8 mouse cellular contexts compared by ENCODE assay signal in genomic region chr4:126253637-126254272, GRCm38 (mm10). TPM values are rescaled to one million over a fixed set of nuclear protein-coding genes. Genes with fewer than 3 reads are reported as not detected.
DNase-seq lines count a peak whose midpoint lies in the region; ATAC-seq and TF ChIP-seq lines count a peak whose summit lies in the region.

No protein-coding gene starts in this region.

- no peak overlapping the region; the same call in none of the 2 replicates for H3K9ac ChIP-seq in embryonic facial prominence, embryonic 11.5 days (replicated peaks; ENCODE audit: low read length)
- H3K9ac ChIP-seq in intestine, embryonic 15.5 days, result peak overlapping the region; percentile 95; the same call in 1 of the 2 replicates

- H3K36me3 ChIP-seq in embryonic facial prominence, embryonic 11.5 days (replicated peaks; ENCODE audit: control insufficient read depth, insufficient read depth, low read depth, low read length), result no peaks in the 10 kb centered on the region
- H3K36me3 ChIP-seq in intestine, embryonic 15.5 days, result no peaks in the 10 kb centered on the region

- H3K27ac ChIP-seq in layer of hippocampus, adult 2 months, result peak overlapping the region; percentile 100
- H3K27ac ChIP-seq in embryonic facial prominence, embryonic 11.5 days (replicated peaks; ENCODE audit: low read depth, low read length), result no peak overlapping the region
- no peak overlapping the region for H3K27ac ChIP-seq in intestine, embryonic 15.5 days

- no peak for ATAC-seq in embryonic facial prominence, embryonic 11.5 days (replicated peaks; ENCODE audit: insufficient number of reproducible peaks, low FRiP score, low TSS enrichment, low read depth)
- no peak for ATAC-seq in intestine, embryonic 15.5 days

- no peak for TF ChIP-seq CTCF in layer of hippocampus, adult 2 months (conservative IDR thresholded peaks at IDR 0.05)

- peak overlapping the region; percentile 97 for H3K4me3 ChIP-seq in layer of hippocampus, adult 2 months
- peak overlapping the region; percentile 99 for H3K4me3 ChIP-seq in embryonic facial prominence, embryonic 11.5 days (ENCODE audit: low read depth, low read length)
- peak overlapping the region; percentile 97 for H3K4me3 ChIP-seq in intestine, embryonic 15.5 days (replicated peaks)

- no peaks in the 10 kb centered on the region for H3K9me3 ChIP-seq in embryonic facial prominence, embryonic 11.5 days (replicated peaks; ENCODE audit: control insufficient read depth, low read length)
- no peaks in the 10 kb centered on the region for H3K9me3 ChIP-seq in intestine, embryonic 15.5 days

- WGBS in embryonic facial prominence, embryonic 11.5 days, result 77% methylated on average over 14 of the region's 14 CpGs
- WGBS in intestine, embryonic 15.5 days, result 74% methylated on average over 14 of the region's 14 CpGs

- peak overlapping the region; percentile 94 for H3K4me2 ChIP-seq in embryonic facial prominence, embryonic 11.5 days (ENCODE audit: low read depth, low read length)
- H3K4me2 ChIP-seq in intestine, embryonic 15.5 days (replicated peaks), result peak overlapping the region; percentile 81

- H3K4me1 ChIP-seq in embryonic facial prominence, embryonic 11.5 days (ENCODE audit: control insufficient read depth, insufficient read depth, low read length), result peaks cover 27% of the 10 kb centered on the region
- peaks cover 55% of the 10 kb centered on the region for H3K4me1 ChIP-seq in intestine, embryonic 15.5 days (replicated peaks)

- DNase-seq in layer of hippocampus, adult 2 months (ENCODE audit: low spot score in 2 of 2), result no peak
- no peak for DNase-seq in layer of hippocampus, postnatal 10 days (ENCODE audit: low spot score in 2 of 2)
- no peak for DNase-seq in embryonic facial prominence, embryonic 11.5 days (ENCODE audit: low spot score)
- DNase-seq in natural killer cell, adult 2 months (ENCODE audit: low spot score in 2 of 2), result peak; percentile 46 to 68
- DNase-seq in embryo, embryonic 10.5 days (ENCODE audit: low spot score), result no peak
- no peak for DNase-seq in adrenal gland, postnatal 25 days
- no peak for DNase-seq in embryo, embryonic 11 days

- no peaks in the 10 kb centered on the region for H3K27me3 ChIP-seq in embryonic facial prominence, embryonic 11.5 days (ENCODE audit: control insufficient read depth, insufficient read depth, low read length)
- no peaks in the 10 kb centered on the region for H3K27me3 ChIP-seq in intestine, embryonic 15.5 days (replicated peaks)

RNA-seq across cellular contexts. Expression of gene Map7d1, which starts 2.4 kb away (rescaled TPM):
- 100 to 1,000 TPM; 246 to 249 TPM for total RNA-seq in layer of hippocampus, adult 2 months (2021)
- 100 to 1,000 TPM; 204 to 206 TPM for total RNA-seq in layer of hippocampus, postnatal 10 days (2021)
- 47.0 and 54.1 TPM in 2 replicates for polyA plus RNA-seq in embryonic facial prominence, embryonic 11.5 days (2014; fragmentation: Nextera tagmentation; extraction: Ambion mirVana)
- polyA plus RNA-seq in intestine, embryonic 15.5 days (2015; fragmentation: Nextera tagmentation; extraction: Ambion mirVana), result 26.7 and 27.6 TPM in 2 replicates
- total RNA-seq in adrenal gland, postnatal 25 days (2021), result 55.0 and 68.0 TPM in 2 replicates

RNA-seq across cellular contexts. Expression of gene Trappc3, which starts 8.4 kb away (rescaled TPM):
- total RNA-seq in layer of hippocampus, adult 2 months (2021), result 10 to 100 TPM; 85.4 to 90.5 TPM
- 10 to 100 TPM; 94.9 to 95.2 TPM for total RNA-seq in layer of hippocampus, postnatal 10 days (2021)
- 33.8 and 36.7 TPM in 2 replicates for polyA plus RNA-seq in embryonic facial prominence, embryonic 11.5 days (2014; fragmentation: Nextera tagmentation; extraction: Ambion mirVana)
- 94.2 and 99.7 TPM in 2 replicates for polyA plus RNA-seq in intestine, embryonic 15.5 days (2015; fragmentation: Nextera tagmentation; extraction: Ambion mirVana)
- total RNA-seq in adrenal gland, postnatal 25 days (2021), result 88.0 and 93.9 TPM in 2 replicates

RNA-seq across cellular contexts. Expression of gene Col8a2, which starts 32.8 kb away (rescaled TPM):
- total RNA-seq in layer of hippocampus, adult 2 months (2021), result 1 to 10 TPM; 1.2 to 1.5 TPM
- 1 to 10 TPM; 1.6 to 3.6 TPM for total RNA-seq in layer of hippocampus, postnatal 10 days (2021)
- polyA plus RNA-seq in embryonic facial prominence, embryonic 11.5 days (2014; fragmentation: Nextera tagmentation; extraction: Ambion mirVana), result 15.7 and 18.1 TPM in 2 replicates
- polyA plus RNA-seq in intestine, embryonic 15.5 days (2015; fragmentation: Nextera tagmentation; extraction: Ambion mirVana), result 7.1 and 8.2 TPM in 2 replicates
- 1.7 and 2.4 TPM in 2 replicates for total RNA-seq in adrenal gland, postnatal 25 days (2021)

RNA-seq across cellular contexts. Expression of gene Thrap3, which starts 51.2 kb away (rescaled TPM):
- total RNA-seq in layer of hippocampus, adult 2 months (2021), result 100 to 1,000 TPM; 150 to 166 TPM
- 100 to 1,000 TPM; 141 to 144 TPM for total RNA-seq in layer of hippocampus, postnatal 10 days (2021)
- 211 and 232 TPM in 2 replicates for polyA plus RNA-seq in embryonic facial prominence, embryonic 11.5 days (2014; fragmentation: Nextera tagmentation; extraction: Ambion mirVana)
- polyA plus RNA-seq in intestine, embryonic 15.5 days (2015; fragmentation: Nextera tagmentation; extraction: Ambion mirVana), result 172 and 202 TPM in 2 replicates
- 190 and 232 TPM in 2 replicates for total RNA-seq in adrenal gland, postnatal 25 days (2021)

Comparison
In these comparisons a context has a peak if more than half of its experiments do, and no peak if none do; other contexts are left out.
1. DNase-seq: peak in natural killer cell, adult 2 months (2 of 2); none in layer of hippocampus, adult 2 months (0 of 2), layer of hippocampus, postnatal 10 days (0 of 2), embryonic facial prominence, embryonic 11.5 days (single experiment), embryo, embryonic 10.5 days (single experiment), adrenal gland, postnatal 25 days (single experiment) and embryo, embryonic 11 days (single experiment).
2. Peak in every context shown above with its lines, with median percentiles within 50 percentile points of each other: H3K4me3 ChIP-seq.